In genomic region chr2:94264631-94265098, GRCm38 (mm10) we compare ENCODE assay signal across 8 mouse cellular contexts.
DNase-seq lines count a peak whose midpoint lies in the region; ATAC-seq and TF ChIP-seq lines count a peak whose summit lies in the region.

No protein-coding gene starts in this region.

- no peak for DNase-seq in heart, adult 9 months (ENCODE audit: low spot score in 2 of 2)
- peak; percentile 73 for DNase-seq in NIH3T3 (ENCODE audit: low read depth)
- peak; percentile 81 for DNase-seq in forebrain, postnatal 0 days
- DNase-seq in midbrain, embryonic 11.5 days (ENCODE audit: low spot score, missing footprints) = peak; percentile 94
- no peak for DNase-seq in urinary bladder, postnatal 10 days (ENCODE audit: low spot score)
- DNase-seq in thymus, adult 2 months = no peak

- TF ChIP-seq POLR2A in thymus, adult 2 months (IDR thresholded peaks at IDR 0.05; ENCODE audit: control insufficient read depth, extremely low read depth, insufficient read depth, low read length, poor library complexity) = no peak

- ATAC-seq in heart, embryonic 11.5 days (replicated peaks; ENCODE audit: insufficient number of reproducible peaks, low FRiP score, low TSS enrichment) = no peak
- ATAC-seq in forebrain, postnatal 0 days = peak; percentile 75
- peak; percentile 64 for ATAC-seq in midbrain, embryonic 11.5 days (ENCODE audit: low FRiP score)
- ATAC-seq in inflammation-experienced regulatory T-cells, adult 6 months = no peak

- peak overlapping the region; percentile 66 for H3K9ac ChIP-seq in heart, embryonic 11.5 days (ENCODE audit: low read depth, low read length)
- peak overlapping the region; percentile 53 for H3K9ac ChIP-seq in forebrain, postnatal 0 days
- peak overlapping the region; percentile 54 for H3K9ac ChIP-seq in midbrain, embryonic 11.5 days (ENCODE audit: low read length)

- H3K4me1 ChIP-seq in heart, embryonic 11.5 days (ENCODE audit: control insufficient read depth, insufficient read depth, low read length) = peaks cover 18% of the 10 kb centered on the region
- peaks cover 16% of the 10 kb centered on the region for H3K4me1 ChIP-seq in forebrain, postnatal 0 days (ENCODE audit: insufficient read depth)
- H3K4me1 ChIP-seq in midbrain, embryonic 11.5 days (ENCODE audit: control insufficient read depth, insufficient read depth, low read length) = peaks cover 39% of the 10 kb centered on the region
- no peaks in the 10 kb centered on the region for H3K4me1 ChIP-seq in thymus, adult 2 months (replicated peaks; ENCODE audit: control insufficient read depth, insufficient read depth, low read length)

- peak overlapping the region; percentile 43 for H3K4me3 ChIP-seq in heart, embryonic 11.5 days (ENCODE audit: low read depth, low read length)
- peak overlapping the region; percentile 38 for H3K4me3 ChIP-seq in forebrain, postnatal 0 days (ENCODE audit: low read depth, low read length)
- peak overlapping the region; percentile 34 for H3K4me3 ChIP-seq in midbrain, embryonic 11.5 days (ENCODE audit: low read depth, low read length)
- H3K4me3 ChIP-seq in thymus, adult 2 months (ENCODE audit: control insufficient read depth, insufficient read depth, low read length) = no peak overlapping the region

- H3K36me3 ChIP-seq in heart, embryonic 11.5 days (ENCODE audit: control insufficient read depth, insufficient read depth, low read length) = no peaks in the 10 kb centered on the region
- no peaks in the 10 kb centered on the region for H3K36me3 ChIP-seq in forebrain, postnatal 0 days (ENCODE audit: insufficient read depth)
- no peaks in the 10 kb centered on the region for H3K36me3 ChIP-seq in midbrain, embryonic 11.5 days (ENCODE audit: control insufficient read depth, insufficient read depth, low read length)
- H3K36me3 ChIP-seq in thymus, adult 2 months (ENCODE audit: control insufficient read depth, insufficient read depth, low read length) = no peaks in the 10 kb centered on the region

- H3K27ac ChIP-seq in heart, embryonic 11.5 days (ENCODE audit: low read depth, low read length) = peak overlapping the region; percentile 73
- peak overlapping the region; percentile 85 for H3K27ac ChIP-seq in forebrain, postnatal 0 days (ENCODE audit: low read depth, low read length)
- peak overlapping the region; percentile 20 for H3K27ac ChIP-seq in midbrain, embryonic 11.5 days (ENCODE audit: low read depth, low read length)
- H3K27ac ChIP-seq in thymus, adult 2 months (ENCODE audit: control insufficient read depth, insufficient read depth, low read length) = no peak overlapping the region

- peaks cover 3% of the 10 kb centered on the region; the same call in 1 of the 2 replicates for H3K27me3 ChIP-seq in heart, embryonic 11.5 days (ENCODE audit: control insufficient read depth, insufficient read depth, low read length)
- no peaks in the 10 kb centered on the region for H3K27me3 ChIP-seq in forebrain, postnatal 0 days (ENCODE audit: insufficient read depth, low read length)
- no peaks in the 10 kb centered on the region; the same call in 1 of the 2 replicates for H3K27me3 ChIP-seq in midbrain, embryonic 11.5 days (ENCODE audit: control insufficient read depth, insufficient read depth, low read length)
- H3K27me3 ChIP-seq in thymus, adult 2 months (ENCODE audit: control insufficient read depth, insufficient read depth, low read length) = peaks cover 4% of the 10 kb centered on the region; the same call in 1 of the 2 replicates

- WGBS in heart, embryonic 11.5 days (ENCODE audit: insufficient replicate concordance) = 1% methylated on average over 12 of the region's 12 CpGs
- WGBS in forebrain, postnatal 0 days = 2% methylated on average over 12 of the region's 12 CpGs
- 2% methylated on average over 12 of the region's 12 CpGs for WGBS in midbrain, embryonic 11.5 days
- 2% methylated on average over 12 of the region's 12 CpGs for WGBS in thymus, adult 2 months

- H3K9me3 ChIP-seq in heart, embryonic 11.5 days (replicated peaks; ENCODE audit: control insufficient read depth, low read length) = no peaks in the 10 kb centered on the region
- H3K9me3 ChIP-seq in forebrain, postnatal 0 days (ENCODE audit: low read length) = no peaks in the 10 kb centered on the region
- H3K9me3 ChIP-seq in midbrain, embryonic 11.5 days (ENCODE audit: control insufficient read depth, low read length) = no peaks in the 10 kb centered on the region

- peak overlapping the region; percentile 74 for H3K4me2 ChIP-seq in heart, embryonic 11.5 days
- peak overlapping the region; percentile 77 for H3K4me2 ChIP-seq in forebrain, postnatal 0 days (ENCODE audit: low read depth)
- H3K4me2 ChIP-seq in midbrain, embryonic 11.5 days = peak overlapping the region; percentile 65

- TF ChIP-seq CTCF in forebrain, postnatal 0 days (IDR thresholded peaks at IDR 0.05; ENCODE audit: low read depth) = no peak
- TF ChIP-seq CTCF in thymus, adult 2 months (IDR thresholded peaks at IDR 0.05; ENCODE audit: borderline replicate concordance, control insufficient read depth, extremely low read depth, insufficient read depth, low read length, poor library complexity) = no peak

Comparison
In these comparisons a context has a peak if more than half of its experiments do, and no peak if none do; other contexts are left out.
1. ATAC-seq: peak in forebrain, postnatal 0 days (single experiment) and midbrain, embryonic 11.5 days (single experiment); none in heart, embryonic 11.5 days (single experiment) and inflammation-experienced regulatory T-cells, adult 6 months (single experiment).
2. DNase-seq: peak in NIH3T3 (single experiment), forebrain, postnatal 0 days (single experiment) and midbrain, embryonic 11.5 days (single experiment); none in heart, adult 9 months (0 of 2), urinary bladder, postnatal 10 days (single experiment) and thymus, adult 2 months (single experiment).
3. Peak in every context shown above with its lines, with median percentiles within 50 percentile points of each other: H3K4me2 ChIP-seq and H3K9ac ChIP-seq.